Mouse (Mus musculus): ENCODE measurements around the gene Gm36210. TPM values are rescaled to one million over a fixed set of nuclear protein-coding genes. Genes with fewer than 3 reads are reported as not detected.

Gm36210 gene
- total and polyA plus RNA-seq, 3 experiments = 0.90 TPM; not detected in 2

DNA sequence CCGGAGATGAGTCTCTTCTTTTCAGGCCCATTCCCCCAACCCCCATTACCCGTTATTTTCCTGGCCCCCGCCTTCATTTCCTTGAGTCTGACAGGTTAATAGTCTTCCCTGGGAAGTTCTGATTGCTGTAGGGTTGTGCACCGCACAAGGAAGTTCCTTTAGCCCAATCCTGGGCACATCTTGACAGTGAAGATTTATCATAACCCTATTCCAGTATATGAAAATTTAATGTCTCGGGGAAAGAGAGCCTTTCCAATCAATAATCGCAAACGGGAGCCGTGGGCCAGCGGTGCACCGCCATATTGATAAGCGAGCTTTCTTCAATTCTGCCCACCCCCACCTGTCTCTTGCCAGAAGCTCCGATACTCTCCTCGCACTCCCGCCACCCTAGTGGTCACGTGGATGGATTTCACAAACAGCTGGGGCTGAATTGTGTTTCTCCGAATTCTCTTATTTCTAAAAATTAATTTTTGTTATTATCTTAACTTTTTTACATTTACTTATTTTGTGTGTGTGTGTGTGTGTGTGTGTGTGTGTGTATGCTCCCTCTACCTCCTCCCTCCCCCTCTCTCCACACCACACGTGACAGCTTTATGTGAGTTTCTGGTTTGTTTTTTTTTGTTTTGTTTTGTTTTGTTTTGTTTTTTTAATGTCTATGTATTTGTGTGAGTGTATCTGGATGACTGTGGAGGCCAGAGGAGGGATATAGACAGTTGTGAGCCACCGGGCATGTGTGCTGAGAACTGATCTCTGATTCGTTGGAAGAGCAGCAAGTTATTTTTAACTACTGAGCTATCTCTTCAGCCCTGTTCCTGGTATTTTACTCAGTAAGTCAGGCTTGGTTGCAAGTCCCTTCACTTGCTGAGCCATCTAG, 6.4 kb downstream of the Gm36210 start:
- peaks cover 0 to 22% of the 10 kb centered on the region in 2 experiments for H3K36me3 ChIP-seq (replicated peaks in 1 of 2; ENCODE audit: control insufficient read depth in 1 of 2, insufficient read depth in 1 of 2, low read length in 1 of 2)
- H3K4me1 ChIP-seq (ENCODE audit: control insufficient read depth in 1 of 2, insufficient read depth in 2 of 2) = no peaks in the 10 kb centered on the region
- no peak for TF ChIP-seq CHD1 (IDR thresholded peaks at IDR 0.05; ENCODE audit: low read depth, low read length)
- no peak for TF ChIP-seq NELFE (IDR thresholded peaks at IDR 0.05; ENCODE audit: low read depth, low read length)
- no peak for TF ChIP-seq RCOR1 (conservative IDR thresholded peaks at IDR 0.05; ENCODE audit: low read depth, low read length)
- no peak for TF ChIP-seq BHLHE40 (IDR thresholded peaks at IDR 0.05; ENCODE audit: low read depth, low read length)
- no peak for TF ChIP-seq RAD21 (IDR thresholded peaks at IDR 0.05; ENCODE audit: low read depth, low read length)
- no peak for TF ChIP-seq CHD2 (IDR thresholded peaks at IDR 0.05; ENCODE audit: low read length)
- no peak for TF ChIP-seq MAX (IDR thresholded peaks at IDR 0.05; ENCODE audit: low read length)
- TF ChIP-seq ETS1 (conservative IDR thresholded peaks at IDR 0.05; ENCODE audit: low read depth, low read length) = no peak
- TF ChIP-seq TBP (conservative IDR thresholded peaks at IDR 0.05; ENCODE audit: low read depth, low read length) = no peak
- TF ChIP-seq USF2 (conservative IDR thresholded peaks at IDR 0.05; ENCODE audit: low read depth, low read length) = no peak
- no peak for TF ChIP-seq MYC (IDR thresholded peaks at IDR 0.05; ENCODE audit: low read depth, low read length)
- no peak for TF ChIP-seq PAX5 (IDR thresholded peaks at IDR 0.05; ENCODE audit: low read length)
- TF ChIP-seq TCF12 (IDR thresholded peaks at IDR 0.05; ENCODE audit: low read depth, low read length) = no peak
- no peak for TF ChIP-seq CTCF (conservative IDR thresholded peaks at IDR 0.05 in 1 of 2, IDR thresholded peaks at IDR 0.05 in 1 of 2; ENCODE audit: low read depth in 2 of 2, low read length in 2 of 2)
- H3K4me2 ChIP-seq (ENCODE audit: insufficient read depth, low read depth, poor library complexity, severe bottlenecking) = no peak overlapping the region
- DNase-seq (ENCODE audit: extremely low read depth) = no peak
- in situ Hi-C loops (cut with MboI; ENCODE audit: low pct_ligation_motif_present, low pct_unique_long_range_greater_than_20kb, low sequenced_read_pairs) (no loop called here), dilution Hi-C loops (cut with MboI; ENCODE audit: extremely low pct_ligation_motif_present, extremely low pct_unique_long_range_greater_than_20kb, low sequenced_read_pairs) (no loop called here)
- H3K27ac ChIP-seq (ENCODE audit: insufficient read depth, low read depth) = no peak overlapping the region
- H3K9me3 ChIP-seq (replicated peaks; ENCODE audit: low read length) = peaks cover 3% of the 10 kb centered on the region
- H3K4me3 ChIP-seq (replicated peaks in 1 of 3; ENCODE audit: low read depth in 2 of 3, low read length in 2 of 3, poor library complexity in 1 of 3) = no peak overlapping the region
- no peaks in the 10 kb centered on the region for H3K79me2 ChIP-seq (replicated peaks; ENCODE audit: control insufficient read depth, extremely low read depth, insufficient read depth, poor library complexity, severe bottlenecking)
- no peaks in the 10 kb centered on the region for H3K27me3 ChIP-seq (replicated peaks)
- no peak overlapping the region for H3K9ac ChIP-seq (ENCODE audit: insufficient read depth, low read depth)

DNA sequence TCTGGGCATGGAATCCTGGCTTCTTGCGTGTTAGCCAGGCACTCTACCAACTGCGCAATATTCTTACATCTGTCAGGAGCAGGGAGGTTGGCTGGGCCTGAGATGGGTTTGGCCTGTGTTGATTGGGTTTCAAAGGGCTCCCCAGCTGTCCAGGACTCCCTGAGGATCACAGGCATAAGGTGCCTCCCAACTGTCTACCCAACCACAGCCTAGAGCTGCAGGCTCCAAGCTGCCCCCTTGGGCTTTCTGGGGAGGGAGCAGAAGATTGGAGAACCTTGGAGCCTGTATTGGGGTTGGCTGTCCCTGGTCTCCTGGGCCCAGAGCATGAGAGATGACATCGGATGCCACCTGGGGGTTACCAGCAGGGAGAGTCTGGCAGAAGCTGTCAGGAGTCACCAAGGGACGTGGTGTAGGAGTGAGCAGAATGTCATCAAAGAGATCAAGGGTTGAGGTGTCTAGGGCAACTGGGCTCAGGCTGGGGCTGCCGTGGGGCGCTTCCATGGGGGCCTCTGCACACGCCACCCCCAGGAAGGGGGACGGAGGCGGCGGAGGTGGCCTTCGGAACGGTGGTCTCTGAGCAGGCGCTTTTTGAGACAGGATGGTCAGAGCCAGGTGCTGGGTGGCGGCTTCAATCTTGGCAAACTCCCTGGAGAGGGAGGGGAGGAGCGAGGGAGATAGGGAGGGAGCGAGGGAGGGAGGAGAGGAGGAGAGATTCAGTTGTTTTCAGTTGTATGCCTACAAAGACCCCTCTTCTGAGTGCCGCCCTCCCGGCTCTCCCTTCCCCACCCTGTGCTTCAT, 7.3 kb downstream of the Gm36210 start:
- Histone ChIP-seq H3K9me3 (replicated peaks; ENCODE audit: low read length) (peaks cover 3% of the 10 kb centered on the region), H3K79me2 (replicated peaks; ENCODE audit: control insufficient read depth, extremely low read depth, insufficient read depth, poor library complexity, severe bottlenecking) (no peaks in the 10 kb centered on the region), H3K4me1 (ENCODE audit: control insufficient read depth in 1 of 2, insufficient read depth in 2 of 2) (no peaks in the 10 kb centered on the region), H3K4me3 (replicated peaks in 1 of 3; ENCODE audit: low read depth in 2 of 3, low read length in 2 of 3, poor library complexity in 1 of 3) (no peak overlapping the region), H3K27me3 (replicated peaks) (no peaks in the 10 kb centered on the region), H3K36me3 (replicated peaks in 1 of 2; ENCODE audit: control insufficient read depth in 1 of 2, insufficient read depth in 1 of 2, low read length in 1 of 2) (peaks cover 0 to 29% of the 10 kb centered on the region in 2 experiments), H3K9ac (ENCODE audit: insufficient read depth, low read depth) (no peak overlapping the region), H3K27ac (ENCODE audit: insufficient read depth, low read depth) (no peak overlapping the region), H3K4me2 (ENCODE audit: insufficient read depth, low read depth, poor library complexity, severe bottlenecking) (no peak overlapping the region)
- no peak for TF ChIP-seq MXI1 (IDR thresholded peaks at IDR 0.05; ENCODE audit: low read depth, low read length)
- no peak for TF ChIP-seq SIN3A (IDR thresholded peaks at IDR 0.05; ENCODE audit: low read length)
- no peak for TF ChIP-seq SMC3 (IDR thresholded peaks at IDR 0.05; ENCODE audit: low read depth, low read length)
- TF ChIP-seq MAX (IDR thresholded peaks at IDR 0.05; ENCODE audit: low read length) = no peak
- TF ChIP-seq USF2 (conservative IDR thresholded peaks at IDR 0.05; ENCODE audit: low read depth, low read length) = no peak
- TF ChIP-seq ETS1 (conservative IDR thresholded peaks at IDR 0.05; ENCODE audit: low read depth, low read length) = no peak
- TF ChIP-seq NRF1 (IDR thresholded peaks at IDR 0.05; ENCODE audit: low read depth, low read length) = no peak
- no peak for TF ChIP-seq RCOR1 (conservative IDR thresholded peaks at IDR 0.05; ENCODE audit: low read depth, low read length)
- TF ChIP-seq ZMIZ1 (IDR thresholded peaks at IDR 0.05; ENCODE audit: low read depth, low read length) = no peak
- no peak for TF ChIP-seq MYC (IDR thresholded peaks at IDR 0.05; ENCODE audit: low read depth, low read length)
- TF ChIP-seq CHD1 (IDR thresholded peaks at IDR 0.05; ENCODE audit: low read depth, low read length) = no peak
- no peak for TF ChIP-seq POLR2A (IDR thresholded peaks at IDR 0.05; ENCODE audit: low read depth, low read length)
- no peak for TF ChIP-seq EP300 (IDR thresholded peaks at IDR 0.05; ENCODE audit: low read length)
- no peak for TF ChIP-seq JUN (IDR thresholded peaks at IDR 0.05; ENCODE audit: insufficient read depth, low read depth, low read length)
- no peak for TF ChIP-seq ZC3H11A (IDR thresholded peaks at IDR 0.05; ENCODE audit: low read depth, low read length)
- TF ChIP-seq MAFK (IDR thresholded peaks at IDR 0.05; ENCODE audit: insufficient replicate concordance, low read length) = no peak
- no peak for TF ChIP-seq IRF4 (IDR thresholded peaks at IDR 0.05; ENCODE audit: low read depth, low read length)
- no peak for TF ChIP-seq MEF2A (IDR thresholded peaks at IDR 0.05; ENCODE audit: borderline replicate concordance, low read depth, low read length)
- no peak for TF ChIP-seq TBP (conservative IDR thresholded peaks at IDR 0.05; ENCODE audit: low read depth, low read length)
- TF ChIP-seq ELF1 (IDR thresholded peaks at IDR 0.05; ENCODE audit: low read depth, low read length) = no peak
- dilution Hi-C loops (cut with MboI; ENCODE audit: extremely low pct_ligation_motif_present, extremely low pct_unique_long_range_greater_than_20kb, low sequenced_read_pairs) (no loop called here), in situ Hi-C loops (cut with MboI; ENCODE audit: low pct_ligation_motif_present, low pct_unique_long_range_greater_than_20kb, low sequenced_read_pairs) (no loop called here)
- DNase-seq (ENCODE audit: extremely low read depth) = no peak

Data from CH12.LX (cell line).